Mouse (Mus musculus): Measurements from ENCODE around the gene Pdia5. TPM values are rescaled to one million over a fixed set of nuclear protein-coding genes. Genes with fewer than 3 reads are reported as not detected.

Pdia5 gene
- polyA plus RNA-seq, 1 experiment from 2014 or later = 10.4 TPM

DNA sequence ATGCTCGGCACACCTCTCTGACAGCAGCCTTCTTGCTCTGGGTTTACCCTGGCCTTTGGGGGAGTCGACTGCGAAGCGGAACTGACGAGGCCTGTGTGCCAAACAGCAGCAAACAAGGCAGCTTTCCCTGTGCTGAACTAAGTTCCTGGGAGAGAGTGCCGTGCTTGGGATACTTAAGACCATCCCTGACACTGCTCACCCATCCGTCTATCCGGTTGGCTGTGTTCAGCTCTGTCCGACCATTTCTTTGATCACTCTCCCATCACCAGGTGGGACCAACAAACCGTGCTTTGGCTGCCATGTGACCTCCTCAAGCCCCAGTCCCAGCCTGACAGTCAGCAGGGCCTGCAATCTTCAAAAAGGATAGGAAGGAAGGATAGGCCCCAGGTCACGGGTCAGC is 32.4 kb downstream of the Pdia5 start:
- Histone ChIP-seq H3K9ac (no peak overlapping the region), H3K4me1 (peaks cover 8% of the 10 kb centered on the region), H3K27ac (no peak overlapping the region), H3K4me3 (no peak overlapping the region), H3K9me3 (replicated peaks) (no peaks in the 10 kb centered on the region), H3K36me3 (ENCODE audit: poor library complexity, severe bottlenecking) (peaks cover 14% of the 10 kb centered on the region), H3K4me2 (no peak overlapping the region), H3K27me3 (no peaks in the 10 kb centered on the region)
- WGBS = 85% methylated on average over 11 of the region's 11 CpGs
- ATAC-seq = no peak

DNA sequence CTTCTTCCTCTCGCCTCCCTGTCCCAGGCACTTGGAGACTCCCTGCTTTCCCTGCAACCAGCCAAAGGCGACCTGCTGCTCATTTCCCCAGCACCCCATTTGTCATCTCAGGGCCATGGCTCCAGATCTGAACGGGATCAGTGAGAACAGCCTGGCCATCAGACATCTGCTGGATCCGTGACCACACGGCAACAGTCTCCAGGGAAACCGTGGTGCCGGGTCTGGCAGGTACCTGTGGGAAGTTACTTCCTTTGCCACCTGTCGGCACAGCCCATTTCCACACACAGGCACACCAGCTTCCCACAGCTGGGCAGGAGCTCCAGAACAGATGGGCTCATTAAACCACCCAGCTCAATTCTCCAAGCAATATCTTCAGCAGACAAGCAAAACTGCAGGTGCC is 33.2 kb downstream of the Pdia5 start:
- Histone ChIP-seq H3K4me3 (no peak overlapping the region), H3K9me3 (replicated peaks) (no peaks in the 10 kb centered on the region), H3K27ac (no peak overlapping the region), H3K36me3 (ENCODE audit: poor library complexity, severe bottlenecking) (peaks cover 14% of the 10 kb centered on the region), H3K4me2 (no peak overlapping the region), H3K4me1 (peaks cover 8% of the 10 kb centered on the region), H3K9ac (no peak overlapping the region), H3K27me3 (no peaks in the 10 kb centered on the region)
- 90% methylated on average over 8 of the region's 8 CpGs for WGBS
- ATAC-seq = no peak

DNA sequence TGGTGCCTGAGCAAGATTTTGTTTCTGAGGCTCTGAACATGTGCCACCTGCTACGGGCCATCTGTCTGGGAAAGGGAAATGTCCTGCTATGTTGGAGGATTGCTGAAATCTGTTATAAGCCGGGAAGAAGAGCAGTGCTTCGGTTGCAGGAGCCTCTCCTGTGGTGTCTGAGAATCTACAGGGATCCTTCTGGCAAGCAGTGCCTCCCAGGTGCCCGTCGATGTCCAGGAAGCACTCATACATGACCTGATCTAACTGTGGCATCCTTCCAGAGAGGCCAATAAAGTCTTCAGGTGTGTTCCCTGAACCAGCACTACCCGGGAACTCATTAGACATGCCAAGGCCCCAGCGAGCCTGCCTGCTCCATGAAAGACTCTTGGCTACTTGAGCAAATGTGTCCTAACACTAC is 33.7 kb downstream of the Pdia5 start:
- no peaks in the 10 kb centered on the region for H3K9me3 ChIP-seq (replicated peaks)
- no peak overlapping the region for H3K9ac ChIP-seq
- no peak overlapping the region for H3K4me2 ChIP-seq
- H3K4me3 ChIP-seq = no peak overlapping the region
- H3K27me3 ChIP-seq = no peaks in the 10 kb centered on the region
- WGBS = 92% methylated on average over 7 of the region's 7 CpGs
- H3K36me3 ChIP-seq (ENCODE audit: poor library complexity, severe bottlenecking) = peaks cover 14% of the 10 kb centered on the region
- H3K4me1 ChIP-seq = peaks cover 8% of the 10 kb centered on the region
- no peak for ATAC-seq
- no peak overlapping the region for H3K27ac ChIP-seq

DNA sequence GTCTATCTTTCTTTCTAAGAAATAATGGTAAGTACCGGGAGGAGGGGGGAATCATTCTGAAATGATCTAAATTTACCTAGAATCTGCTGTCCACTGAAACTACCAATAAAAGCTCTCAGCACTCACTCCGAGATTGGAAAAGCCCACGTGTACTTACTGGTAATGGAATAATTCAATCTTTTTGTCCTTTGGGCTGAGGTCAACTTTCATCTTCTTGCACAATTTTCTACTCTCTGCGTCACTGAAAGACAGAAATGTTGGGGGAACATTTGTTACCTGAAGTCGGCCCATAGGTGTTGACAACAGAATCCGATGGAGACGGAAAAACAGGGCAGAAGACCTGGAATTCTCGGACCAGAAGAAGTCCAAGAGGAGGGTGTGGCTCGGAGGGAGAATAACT is 34.4 kb downstream of the Pdia5 start:
- no peaks in the 10 kb centered on the region for H3K27me3 ChIP-seq
- H3K27ac ChIP-seq = no peak overlapping the region
- no peak overlapping the region for H3K9ac ChIP-seq
- no peak overlapping the region for H3K4me3 ChIP-seq
- peaks cover 14% of the 10 kb centered on the region for H3K36me3 ChIP-seq (ENCODE audit: poor library complexity, severe bottlenecking)
- no peak overlapping the region for H3K4me2 ChIP-seq
- WGBS = 91% methylated on average over 9 of the region's 9 CpGs
- ATAC-seq = no peak
- no peaks in the 10 kb centered on the region for H3K9me3 ChIP-seq (replicated peaks)
- peaks cover 8% of the 10 kb centered on the region for H3K4me1 ChIP-seq

DNA sequence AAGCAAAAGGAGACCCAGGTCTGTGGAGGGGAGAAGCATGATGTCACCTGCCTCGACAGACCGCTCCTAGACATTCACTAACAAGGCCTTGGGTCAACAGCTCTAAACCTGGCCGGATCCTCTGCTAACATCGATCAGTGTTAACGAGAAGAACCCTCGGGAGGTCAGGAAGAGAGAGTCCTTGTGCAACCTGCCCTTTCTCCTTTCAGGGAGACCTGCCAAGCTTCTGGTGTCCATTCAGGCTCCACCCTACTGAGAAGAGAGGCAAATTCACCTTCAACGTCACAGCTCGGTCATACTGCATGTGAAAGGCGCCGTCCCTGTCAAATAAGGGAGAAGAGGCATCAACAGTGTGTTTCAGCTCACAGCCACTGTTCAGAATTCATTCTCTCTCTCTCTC is 34.9 kb downstream of the Pdia5 start:
- H3K4me2 ChIP-seq = no peak overlapping the region
- 84% methylated on average over 10 of the region's 10 CpGs for WGBS
- no peak overlapping the region for H3K9ac ChIP-seq
- peaks cover 8% of the 10 kb centered on the region for H3K4me1 ChIP-seq
- no peak for ATAC-seq
- no peak overlapping the region for H3K4me3 ChIP-seq
- H3K9me3 ChIP-seq (replicated peaks) = no peaks in the 10 kb centered on the region
- H3K36me3 ChIP-seq (ENCODE audit: poor library complexity, severe bottlenecking) = peaks cover 14% of the 10 kb centered on the region; the same call in 1 of the 2 replicates
- no peak overlapping the region for H3K27ac ChIP-seq
- H3K27me3 ChIP-seq = no peaks in the 10 kb centered on the region

DNA sequence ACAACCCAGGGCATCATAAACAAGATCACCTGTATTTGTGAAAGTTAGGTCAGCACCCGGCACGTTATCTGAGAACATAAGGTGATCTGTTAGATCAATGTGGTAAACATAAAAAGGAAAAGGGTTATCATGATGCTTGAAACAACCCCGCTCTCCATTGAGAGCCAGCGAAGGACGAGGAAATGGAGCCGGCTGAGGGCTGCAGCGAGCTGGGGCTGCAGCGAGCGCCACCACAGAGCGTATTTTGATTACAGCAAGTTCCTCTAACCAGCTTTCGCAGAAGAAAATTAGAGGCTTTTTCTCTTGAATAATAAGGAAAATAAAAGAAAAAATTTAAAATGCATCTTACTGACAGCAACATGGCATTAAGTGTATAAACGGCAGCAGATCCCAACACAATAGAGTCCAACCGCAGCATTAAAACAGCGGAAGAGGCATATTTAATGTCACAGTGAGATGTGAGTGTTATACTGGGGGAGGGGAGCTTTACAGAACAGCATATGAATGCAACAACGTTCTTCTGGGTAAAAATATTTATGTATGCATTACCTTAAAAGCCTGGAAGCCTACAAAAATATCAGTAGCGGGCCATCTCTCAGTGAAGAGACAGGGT is 40.5 kb downstream of the Pdia5 start:
- no peak overlapping the region for H3K9ac ChIP-seq
- H3K36me3 ChIP-seq (ENCODE audit: poor library complexity, severe bottlenecking) = 0 out of 2 replicates have a peak, but pooled peaks cover 9% of the 10 kb centered on the region
- no peak overlapping the region for H3K4me2 ChIP-seq
- H3K27me3 ChIP-seq = no peaks in the 10 kb centered on the region
- ATAC-seq = peak; percentile 67
- no peaks in the 10 kb centered on the region for H3K9me3 ChIP-seq (replicated peaks)
- no peak overlapping the region for H3K4me3 ChIP-seq
- WGBS = 74% methylated on average over 16 of the region's 16 CpGs
- no peaks in the 10 kb centered on the region for H3K4me1 ChIP-seq
- H3K27ac ChIP-seq = peak overlapping the region; percentile 44

DNA sequence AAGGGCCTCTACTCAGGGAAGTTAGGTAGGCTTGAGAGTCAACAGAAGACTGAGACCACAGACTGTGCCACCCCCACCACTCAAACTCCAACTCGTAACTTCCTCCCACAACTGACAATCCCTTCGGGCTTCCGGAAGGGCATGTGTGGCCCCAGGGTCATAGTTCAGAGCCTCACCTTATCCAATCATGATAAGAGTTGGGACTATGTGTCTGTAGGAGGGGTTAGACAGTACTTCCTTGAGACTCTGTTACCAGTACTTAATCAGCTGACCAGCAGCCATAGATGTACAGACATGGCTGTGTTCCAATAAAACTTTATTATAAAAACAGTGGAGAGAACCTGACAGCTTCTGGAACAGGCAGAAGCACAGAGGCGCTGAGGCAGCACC is 48.7 kb downstream of the Pdia5 start:
- H3K4me2 ChIP-seq = no peak overlapping the region
- ATAC-seq = no peak
- 0 out of 2 replicates have a peak, but pooled peaks cover 10% of the 10 kb centered on the region for H3K36me3 ChIP-seq (ENCODE audit: poor library complexity, severe bottlenecking)
- H3K27ac ChIP-seq = no peak overlapping the region
- no peak overlapping the region for H3K4me3 ChIP-seq
- no peaks in the 10 kb centered on the region for H3K9me3 ChIP-seq (replicated peaks)
- 96% methylated on average over 4 of the region's 4 CpGs for WGBS
- no peaks in the 10 kb centered on the region for H3K27me3 ChIP-seq
- H3K4me1 ChIP-seq = peaks cover 5% of the 10 kb centered on the region; the same call in 1 of the 2 replicates
- H3K9ac ChIP-seq = no peak overlapping the region

DNA sequence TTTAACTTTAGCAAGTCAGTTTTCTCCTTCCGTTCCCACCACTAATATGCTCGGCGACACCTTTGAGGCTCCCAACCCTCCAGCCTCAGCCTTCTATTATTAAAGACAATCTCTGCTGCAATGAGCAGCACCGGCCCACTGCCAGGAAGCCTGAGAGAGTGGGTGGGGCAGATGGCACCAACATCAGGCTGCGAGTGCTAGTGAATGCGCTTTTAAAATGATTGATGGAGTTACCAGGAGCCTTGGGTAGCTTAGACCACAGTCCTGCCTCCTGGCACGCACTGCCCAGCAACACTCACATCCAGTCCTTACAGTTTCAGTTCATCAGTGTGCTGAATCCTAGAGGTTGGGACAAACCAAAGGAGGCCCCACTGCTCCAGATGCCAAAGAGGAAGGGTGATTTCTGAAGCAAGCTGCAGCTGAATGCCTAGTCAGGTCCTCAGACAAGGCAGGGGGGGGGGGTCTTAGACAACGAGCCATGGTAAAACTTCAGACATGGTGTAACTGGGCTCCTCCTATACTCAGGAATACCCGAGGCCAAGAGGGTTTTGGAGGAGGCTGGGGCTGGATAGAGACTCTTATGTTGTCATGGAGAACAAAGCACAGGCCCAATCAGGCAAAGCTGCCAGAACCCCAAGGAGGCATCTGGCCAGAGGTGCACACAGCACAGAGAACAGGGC is 49.2 kb downstream of the Pdia5 start:
- H3K27ac ChIP-seq = no peak overlapping the region
- H3K4me3 ChIP-seq = no peak overlapping the region
- H3K27me3 ChIP-seq = no peaks in the 10 kb centered on the region
- no peaks in the 10 kb centered on the region for H3K9me3 ChIP-seq (replicated peaks)
- no peak overlapping the region for H3K9ac ChIP-seq
- no peak for ATAC-seq
- no peak overlapping the region for H3K4me2 ChIP-seq
- 90% methylated on average over 9 of the region's 9 CpGs for WGBS
- H3K4me1 ChIP-seq = peaks cover 5% of the 10 kb centered on the region; the same call in 1 of the 2 replicates
- H3K36me3 ChIP-seq (ENCODE audit: poor library complexity, severe bottlenecking) = 0 out of 2 replicates have a peak, but pooled peaks cover 10% of the 10 kb centered on the region

DNA sequence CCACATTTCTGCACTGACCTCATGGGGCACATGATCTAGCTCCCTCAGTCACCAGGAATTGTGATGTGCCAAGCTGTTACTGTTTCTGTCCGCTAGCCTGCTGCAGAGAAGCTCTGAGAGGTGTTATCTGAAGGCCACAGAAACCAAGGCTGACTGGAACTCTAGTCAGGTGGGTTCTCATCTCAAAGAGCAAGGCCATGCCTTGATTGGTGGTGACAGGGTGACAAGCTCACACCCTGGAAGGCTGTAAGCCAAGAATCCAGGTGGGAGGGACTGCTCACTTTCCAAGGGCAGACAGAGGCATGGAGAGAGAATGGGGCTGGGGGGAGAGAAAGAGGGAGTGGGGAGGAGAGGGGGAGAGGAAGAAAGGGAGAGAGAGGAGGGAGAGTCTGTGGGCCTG is 51.6 kb downstream of the Pdia5 start:
- WGBS = 86% methylated on average over 1 of the region's 1 CpGs
- ATAC-seq = no peak

DNA sequence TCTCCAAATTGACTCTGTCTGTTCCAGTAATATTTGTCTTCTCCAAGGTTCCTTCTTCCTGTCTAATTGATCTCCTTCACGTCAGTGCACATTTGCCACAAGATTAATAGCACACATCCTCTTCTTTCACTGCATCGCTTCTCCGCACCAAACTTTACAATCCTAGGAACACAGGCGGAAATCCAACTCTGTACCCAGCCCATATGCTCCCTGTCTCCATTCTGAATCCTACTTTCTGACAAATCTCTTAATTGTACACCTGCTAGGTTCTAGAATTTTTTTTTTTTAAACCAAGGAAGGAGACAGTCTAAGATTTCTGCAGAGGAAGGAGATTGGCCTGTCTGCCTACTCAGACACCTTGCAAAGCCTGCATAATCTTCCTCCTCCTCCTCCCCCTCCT is 59.1 kb downstream of the Pdia5 start:
- H3K4me3 ChIP-seq = no peak overlapping the region
- no peaks in the 10 kb centered on the region for H3K4me1 ChIP-seq
- H3K27ac ChIP-seq = no peak overlapping the region
- H3K4me2 ChIP-seq = no peak overlapping the region
- no peak overlapping the region for H3K9ac ChIP-seq
- H3K9me3 ChIP-seq (replicated peaks) = no peaks in the 10 kb centered on the region
- H3K27me3 ChIP-seq = no peaks in the 10 kb centered on the region
- no peak for ATAC-seq
- no peaks in the 10 kb centered on the region for H3K36me3 ChIP-seq (ENCODE audit: poor library complexity, severe bottlenecking)
- 88% methylated on average over 4 of the region's 4 CpGs for WGBS

More for the DNA sequence above, 51.6 kb downstream of the Pdia5 start:
- Histone ChIP-seq H3K4me1 (peaks cover 5% of the 10 kb centered on the region; the same call in 1 of the 2 replicates), H3K4me2 (no peak overlapping the region), H3K9me3 (replicated peaks) (no peaks in the 10 kb centered on the region), H3K27ac (no peak overlapping the region), H3K36me3 (ENCODE audit: poor library complexity, severe bottlenecking) (0 out of 2 replicates have a peak, but pooled peaks cover 10% of the 10 kb centered on the region), H3K9ac (no peak overlapping the region), H3K4me3 (no peak overlapping the region), H3K27me3 (no peaks in the 10 kb centered on the region)

DNA sequence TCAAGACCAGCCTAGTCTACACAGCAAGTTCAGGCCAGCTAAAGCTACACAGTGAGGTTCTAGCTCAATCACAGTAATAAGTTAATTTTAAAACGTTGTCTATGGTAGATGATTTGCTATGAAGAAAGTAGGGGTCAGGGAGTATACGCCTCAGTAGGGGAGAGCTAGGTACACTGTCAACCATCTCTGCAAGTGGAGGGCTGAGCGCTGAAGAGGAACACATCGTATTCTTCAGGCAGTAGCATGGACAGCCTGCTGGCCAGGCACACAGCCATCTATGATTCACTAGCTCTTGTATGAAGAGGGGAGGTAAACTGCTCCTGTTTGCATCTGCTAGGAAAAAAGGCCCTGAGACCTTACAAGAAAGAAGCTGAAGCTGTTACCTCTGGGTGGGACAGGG is 65.7 kb downstream of the Pdia5 start:
- H3K4me1 ChIP-seq = peaks cover 8% of the 10 kb centered on the region; the same call in 1 of the 2 replicates
- H3K9ac ChIP-seq = no peak overlapping the region
- H3K9me3 ChIP-seq (replicated peaks) = no peaks in the 10 kb centered on the region
- WGBS = 94% methylated on average over 4 of the region's 4 CpGs
- H3K27me3 ChIP-seq = no peaks in the 10 kb centered on the region
- no peak overlapping the region for H3K4me3 ChIP-seq
- no peaks in the 10 kb centered on the region for H3K36me3 ChIP-seq (ENCODE audit: poor library complexity, severe bottlenecking)
- no peak for ATAC-seq
- no peak overlapping the region for H3K27ac ChIP-seq
- H3K4me2 ChIP-seq = no peak overlapping the region

DNA sequence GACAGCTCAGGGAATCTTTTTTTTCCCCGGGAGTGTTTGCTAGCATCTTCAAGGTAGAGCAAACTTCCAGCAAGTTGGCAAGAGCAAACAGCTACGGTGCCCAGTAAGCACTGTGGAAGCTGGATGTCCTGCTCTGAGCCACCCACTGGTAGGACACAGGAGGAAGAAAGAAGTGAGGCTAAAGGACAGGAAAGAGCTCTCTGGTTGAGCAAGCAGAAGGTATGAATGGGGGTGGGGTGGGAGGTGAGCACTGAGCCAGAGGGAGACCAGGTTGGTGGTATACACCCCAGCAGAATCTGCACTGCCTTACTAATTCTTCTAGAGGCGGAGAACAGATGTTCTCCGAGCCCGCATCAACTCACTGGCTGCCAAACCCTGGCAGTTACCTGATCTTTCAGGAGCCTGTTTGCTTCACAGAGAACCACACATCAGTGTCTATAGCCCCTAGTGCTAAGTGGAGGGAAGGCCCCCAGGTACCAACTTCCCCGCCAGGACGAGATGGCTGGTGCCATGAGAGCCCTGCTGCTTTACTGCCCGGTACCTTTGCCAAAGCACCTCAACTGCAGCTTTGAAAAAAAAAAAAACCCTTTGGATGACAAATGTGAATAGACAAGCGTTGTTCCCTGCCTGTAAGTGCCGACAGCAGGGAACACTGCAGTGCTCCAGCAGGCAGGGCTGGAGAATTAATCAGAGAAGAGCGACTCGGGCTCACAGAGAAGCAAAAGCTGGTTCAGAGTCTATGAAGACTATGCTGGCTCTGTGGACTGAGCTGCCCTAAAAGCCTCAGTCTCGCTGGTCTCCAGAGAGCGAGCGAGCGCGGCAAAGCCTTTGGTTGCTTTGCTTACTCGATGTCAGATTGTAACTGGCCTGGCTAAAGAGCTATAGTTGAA is 67.2 kb downstream of the Pdia5 start:
- 61% methylated on average over 18 of the region's 18 CpGs for WGBS
- no peak overlapping the region; the same call in 1 of the 2 replicates for H3K27ac ChIP-seq
- no peak for ATAC-seq

More for the DNA sequence above, 67.2 kb downstream of the Pdia5 start:
- H3K36me3 ChIP-seq (ENCODE audit: poor library complexity, severe bottlenecking) = no peaks in the 10 kb centered on the region
- no peak overlapping the region for H3K4me2 ChIP-seq
- H3K9ac ChIP-seq = peak overlapping the region; percentile 12; the same call in 1 of the 2 replicates
- peaks cover 8% of the 10 kb centered on the region; the same call in 1 of the 2 replicates for H3K4me1 ChIP-seq
- no peaks in the 10 kb centered on the region for H3K27me3 ChIP-seq
- no peak overlapping the region for H3K4me3 ChIP-seq
- no peaks in the 10 kb centered on the region for H3K9me3 ChIP-seq (replicated peaks)

Data from forebrain, embryonic 13.5 days (tissue).